Mouse (Mus musculus) skeletal muscle tissue, postnatal 0 days (tissue): ENCODE data around the gene Dazl. TPM values are rescaled to one million over a fixed set of nuclear protein-coding genes. Genes with fewer than 3 reads are reported as not detected.

Experiments used
- polyA plus RNA-seq: library from polyadenylated mRNA; unstranded; fragments of >200 nt; fragmentation: Nextera tagmentation; extraction: Ambion mirVana; gene quantifications from 2 replicates; pipeline ENCODE4 v1.2.1, GENCODE M21; 2015

Dazl gene
- polyA plus RNA-seq: 0.15 TPM in 1 of 2 replicates, not detected in the other

GRCm38 (mm10) chr17:50293241-50293731, at the start of gene Dazl:
Gene Dazl (minus strand): TSS chr17:50293636.

Other genes with a start within 250 kb of the Dazl start
- gene Rftn1, start 103.0 kb downstream of the Dazl start, polyA plus RNA-seq: 14.5 TPM in 2 replicates
- gene Plcl2, start 215.8 kb upstream of the Dazl start, polyA plus RNA-seq: 4.4 and 4.5 TPM in 2 replicates